Mouse (Mus musculus): ENCODE measurements around the gene Unc5c. TPM values are rescaled to one million over a fixed set of nuclear protein-coding genes. Genes with fewer than 3 reads are reported as not detected.

Unc5c gene
- polyA plus RNA-seq, 1 experiment from 2014 or later = 9.3 TPM

GRCm38 (mm10) chr3:141779186-141779585 lies 314.2 kb downstream of the Unc5c start:
- no peak overlapping the region for H3K4me3 ChIP-seq
- 57% methylated on average over 3 of the region's 3 CpGs for WGBS
- no peak overlapping the region for H3K27ac ChIP-seq
- H3K4me1 ChIP-seq = no peaks in the 10 kb centered on the region
- no peaks in the 10 kb centered on the region for H3K36me3 ChIP-seq
- H3K27me3 ChIP-seq (ENCODE audit: insufficient read depth, poor library complexity, severe bottlenecking) = no peaks in the 10 kb centered on the region
- no peak for DNase-seq (ENCODE audit: low spot score)
- no peaks in the 10 kb centered on the region for H3K9me3 ChIP-seq

- Histone ChIP-seq H3K27ac (no peak overlapping the region), H3K27me3 (ENCODE audit: insufficient read depth, poor library complexity, severe bottlenecking) (no peaks in the 10 kb centered on the region), H3K9me3 (no peaks in the 10 kb centered on the region), H3K4me1 (no peaks in the 10 kb centered on the region), H3K36me3 (no peaks in the 10 kb centered on the region), H3K4me3 (no peak overlapping the region)
- 73% methylated on average over 4 of the region's 4 CpGs for WGBS
- DNase-seq (ENCODE audit: low spot score) = no peak
Measured at GRCm38 (mm10) chr3:141782553-141782952, 317.5 kb downstream of the Unc5c start.

GRCm38 (mm10) chr3:141791026-141791780 lies 326.2 kb downstream of the Unc5c start:
- Histone ChIP-seq H3K4me1 (no peaks in the 10 kb centered on the region), H3K9me3 (no peaks in the 10 kb centered on the region), H3K4me3 (no peak overlapping the region), H3K27ac (no peak overlapping the region), H3K27me3 (ENCODE audit: insufficient read depth, poor library complexity, severe bottlenecking) (no peaks in the 10 kb centered on the region), H3K36me3 (no peaks in the 10 kb centered on the region)
- DNase-seq (ENCODE audit: low spot score) = no peak
- 84% methylated on average over 8 of the region's 8 CpGs for WGBS

GRCm38 (mm10) chr3:141792106-141792505 lies 327.1 kb downstream of the Unc5c start:
- Histone ChIP-seq H3K27ac (no peak overlapping the region), H3K36me3 (no peaks in the 10 kb centered on the region), H3K27me3 (ENCODE audit: insufficient read depth, poor library complexity, severe bottlenecking) (no peaks in the 10 kb centered on the region), H3K9me3 (no peaks in the 10 kb centered on the region), H3K4me1 (no peaks in the 10 kb centered on the region), H3K4me3 (no peak overlapping the region)
- WGBS = 73% methylated on average over 1 of the region's 1 CpGs
- DNase-seq (ENCODE audit: low spot score) = no peak

GRCm38 (mm10) chr3:141793755-141794154 lies 328.7 kb downstream of the Unc5c start:
- no peak overlapping the region for H3K4me3 ChIP-seq
- H3K36me3 ChIP-seq = no peaks in the 10 kb centered on the region
- no peaks in the 10 kb centered on the region for H3K9me3 ChIP-seq
- 74% methylated on average over 2 of the region's 2 CpGs for WGBS
- H3K4me1 ChIP-seq = no peaks in the 10 kb centered on the region
- DNase-seq (ENCODE audit: low spot score) = no peak
- no peaks in the 10 kb centered on the region for H3K27me3 ChIP-seq (ENCODE audit: insufficient read depth, poor library complexity, severe bottlenecking)
- no peak overlapping the region for H3K27ac ChIP-seq

GRCm38 (mm10) chr3:141794371-141794770 lies 329.4 kb downstream of the Unc5c start:
- Histone ChIP-seq H3K36me3 (no peaks in the 10 kb centered on the region), H3K27ac (no peak overlapping the region), H3K4me3 (no peak overlapping the region), H3K4me1 (no peaks in the 10 kb centered on the region), H3K9me3 (no peaks in the 10 kb centered on the region), H3K27me3 (ENCODE audit: insufficient read depth, poor library complexity, severe bottlenecking) (no peaks in the 10 kb centered on the region)
- WGBS = 79% methylated on average over 3 of the region's 3 CpGs
- no peak for DNase-seq (ENCODE audit: low spot score)

GRCm38 (mm10) chr3:141797372-141797771 lies 332.4 kb downstream of the Unc5c start:
- H3K36me3 ChIP-seq = 0 out of 2 replicates have a peak, but pooled peaks cover 3% of the 10 kb centered on the region
- no peak for DNase-seq (ENCODE audit: low spot score)
- H3K27ac ChIP-seq = no peak overlapping the region

GRCm38 (mm10) chr3:141797789-141798188 lies 332.8 kb downstream of the Unc5c start:
- 0 out of 2 replicates have a peak, but pooled peaks cover 3% of the 10 kb centered on the region for H3K36me3 ChIP-seq
- no peaks in the 10 kb centered on the region for H3K27me3 ChIP-seq (ENCODE audit: insufficient read depth, poor library complexity, severe bottlenecking)
- no peak overlapping the region for H3K27ac ChIP-seq
- no peaks in the 10 kb centered on the region for H3K9me3 ChIP-seq
- no peaks in the 10 kb centered on the region for H3K4me1 ChIP-seq
- whole genome bisulfite sequencing = 39% methylated on average over 1 of the region's 1 CpGs
- H3K4me3 ChIP-seq = no peak overlapping the region
- DNase-seq (ENCODE audit: low spot score) = no peak

More at GRCm38 (mm10) chr3:141797372-141797771, 332.4 kb downstream of the Unc5c start:
- H3K27me3 ChIP-seq (ENCODE audit: insufficient read depth, poor library complexity, severe bottlenecking) = no peaks in the 10 kb centered on the region
- no peaks in the 10 kb centered on the region for H3K9me3 ChIP-seq
- H3K4me1 ChIP-seq = no peaks in the 10 kb centered on the region
- H3K4me3 ChIP-seq = no peak overlapping the region

GRCm38 (mm10) chr3:141804133-141804532 lies 339.1 kb downstream of the Unc5c start:
- 88% methylated on average over 5 of the region's 5 CpGs for WGBS
- Histone ChIP-seq H3K27me3 (ENCODE audit: insufficient read depth, poor library complexity, severe bottlenecking) (no peaks in the 10 kb centered on the region), H3K9me3 (no peaks in the 10 kb centered on the region), H3K36me3 (0 out of 2 replicates have a peak, but pooled peaks cover 3% of the 10 kb centered on the region), H3K4me1 (no peaks in the 10 kb centered on the region), H3K27ac (no peak overlapping the region), H3K4me3 (no peak overlapping the region)
- DNase-seq (ENCODE audit: low spot score) = no peak

- no peak for DNase-seq (ENCODE audit: low spot score)
- no peaks in the 10 kb centered on the region for H3K9me3 ChIP-seq
- WGBS = 65% methylated on average over 3 of the region's 3 CpGs
- no peak overlapping the region for H3K4me3 ChIP-seq
- no peaks in the 10 kb centered on the region for H3K36me3 ChIP-seq
- H3K27ac ChIP-seq = no peak overlapping the region
- no peaks in the 10 kb centered on the region for H3K4me1 ChIP-seq
- H3K27me3 ChIP-seq (ENCODE audit: insufficient read depth, poor library complexity, severe bottlenecking) = no peaks in the 10 kb centered on the region
Measured at GRCm38 (mm10) chr3:141809581-141809980, 344.6 kb downstream of the Unc5c start.

- DNase-seq (ENCODE audit: low spot score) = no peak
- H3K4me1 ChIP-seq = no peaks in the 10 kb centered on the region
- H3K27me3 ChIP-seq (ENCODE audit: insufficient read depth, poor library complexity, severe bottlenecking) = no peaks in the 10 kb centered on the region
- no peaks in the 10 kb centered on the region for H3K9me3 ChIP-seq
- H3K4me3 ChIP-seq = no peak overlapping the region
- H3K36me3 ChIP-seq = no peaks in the 10 kb centered on the region
- 55% methylated on average over 7 of the region's 7 CpGs for WGBS
- H3K27ac ChIP-seq = no peak overlapping the region
Measured at GRCm38 (mm10) chr3:141810944-141811343, 345.9 kb downstream of the Unc5c start.

- H3K27ac ChIP-seq = no peak overlapping the region
- H3K36me3 ChIP-seq = no peaks in the 10 kb centered on the region
- peak; percentile 80 for DNase-seq (ENCODE audit: low spot score)
- H3K9me3 ChIP-seq = no peaks in the 10 kb centered on the region
- H3K4me1 ChIP-seq = no peaks in the 10 kb centered on the region
- H3K4me3 ChIP-seq = no peak overlapping the region
- no peaks in the 10 kb centered on the region for H3K27me3 ChIP-seq (ENCODE audit: insufficient read depth, poor library complexity, severe bottlenecking)
- 15% methylated on average over 2 of the region's 2 CpGs for WGBS
Measured at GRCm38 (mm10) chr3:141811348-141811747, 346.3 kb downstream of the Unc5c start.

GRCm38 (mm10) chr3:141814776-141815175 lies 349.8 kb downstream of the Unc5c start:
- Histone ChIP-seq H3K27ac (no peak overlapping the region), H3K36me3 (no peaks in the 10 kb centered on the region), H3K4me3 (no peak overlapping the region), H3K4me1 (peaks cover 7% of the 10 kb centered on the region), H3K9me3 (no peaks in the 10 kb centered on the region), H3K27me3 (ENCODE audit: insufficient read depth, poor library complexity, severe bottlenecking) (no peaks in the 10 kb centered on the region)
- WGBS = 77% methylated on average over 1 of the region's 1 CpGs
- DNase-seq (ENCODE audit: low spot score) = no peak
